Mouse (Mus musculus): Measurements from ENCODE around the gene Lpcat2.

- TF ChIP-seq CTCF (IDR thresholded peaks at IDR 0.05; ENCODE audit: control insufficient read depth, insufficient read depth, insufficient read length) (no peak), CEBPB (IDR thresholded peaks at IDR 0.05; ENCODE audit: low read depth) (no peak), FOSL1 (IDR thresholded peaks at IDR 0.05; ENCODE audit: insufficient read depth, low read length, poor library complexity, severe bottlenecking) (no peak)
These were observed 46.0 kb downstream of the Lpcat2 start, which contains the start of gene Capns2 for GRCm38 (mm10) chr8:92901107-92901506.

All from C2C12 (cell line).